Mouse (Mus musculus): ENCODE data around the gene Nprl3.
A peak's percentile ranks its signal among the peaks of the same experiment; 100 is the strongest.
"Not testable (repeated sequence)": the region's sequence is repeated elsewhere in the genome, so short reads cannot be mapped to it uniquely, and the experiment has no call there.

Gene Nprl3

GRCm38 (mm10) chr11:32267188-32267884 is at the start of gene Nprl3:
Gene Nprl3, minus strand, starts transcription at chr11:32267707.
- DNase-seq, result peak; percentile 95 to 96

- no peak for DNase-seq
These were observed 48.5 kb upstream of the Nprl3 start for GRCm38 (mm10) chr11:32316009-32316408.

GRCm38 (mm10) chr11:32309928-32310327 is 42.4 kb upstream of the Nprl3 start:
- DNase-seq, result no peak

- DNase-seq, result no peak
These were observed 41.9 kb upstream of the Nprl3 start for GRCm38 (mm10) chr11:32309446-32309845.

- no peak for DNase-seq
These were observed 39.5 kb upstream of the Nprl3 start for GRCm38 (mm10) chr11:32307006-32307405.

- DNase-seq, result no peak
These were observed 35.9 kb upstream of the Nprl3 start for GRCm38 (mm10) chr11:32303455-32303854.

- DNase-seq, result peak; percentile 15 to 35
These were observed 35.4 kb upstream of the Nprl3 start for GRCm38 (mm10) chr11:32302824-32303419.

GRCm38 (mm10) chr11:32301506-32301905 is 34.0 kb upstream of the Nprl3 start:
- DNase-seq, result no peak

- no peak for DNase-seq
These were observed 33.1 kb upstream of the Nprl3 start for GRCm38 (mm10) chr11:32300279-32301267.

- DNase-seq, result peak in 1 of 2 experiments; percentile 28
These were observed 32.4 kb upstream of the Nprl3 start, which contains the start of gene Hbq1a for GRCm38 (mm10) chr11:32299865-32300264. Gene Hbq1a, plus strand, starts transcription at chr11:32300069.

- no peak for DNase-seq
These were observed 31.0 kb upstream of the Nprl3 start for GRCm38 (mm10) chr11:32298532-32298918.

GRCm38 (mm10) chr11:32297866-32298531 is 30.5 kb upstream of the Nprl3 start:
- no peak for DNase-seq

GRCm38 (mm10) chr11:32297417-32297816 is 29.9 kb upstream of the Nprl3 start:
- not testable (repeated sequence) for DNase-seq

- DNase-seq, result not testable (repeated sequence)
These were observed 28.7 kb upstream of the Nprl3 start, which contains the start of gene Hba-a2 for GRCm38 (mm10) chr11:32296203-32296602. Gene Hba-a2, plus strand, starts transcription at chr11:32296489.

GRCm38 (mm10) chr11:32293479-32293878 is 26.0 kb upstream of the Nprl3 start:
- not testable (repeated sequence) for DNase-seq

GRCm38 (mm10) chr11:32292819-32293218 is 25.3 kb upstream of the Nprl3 start:
- DNase-seq, result not testable (repeated sequence)

- DNase-seq, result no peak
These were observed 20.0 kb upstream of the Nprl3 start for GRCm38 (mm10) chr11:32287493-32287825.

- DNase-seq, result peak; percentile 60 to 67
These were observed 19.4 kb upstream of the Nprl3 start, which contains the start of gene Hbq1b for GRCm38 (mm10) chr11:32286695-32287492. Gene Hbq1b, plus strand, starts transcription at chr11:32286965.

- DNase-seq, result not testable (repeated sequence)
These were observed 18.4 kb upstream of the Nprl3 start for GRCm38 (mm10) chr11:32285887-32286286.

- DNase-seq, result no peak
These were observed 17.7 kb upstream of the Nprl3 start for GRCm38 (mm10) chr11:32285031-32285775.

GRCm38 (mm10) chr11:32284582-32284981 is 17.1 kb upstream of the Nprl3 start:
- DNase-seq, result not testable (repeated sequence)

Data from lung, adult 18-20 months (tissue).